Mouse (Mus musculus): Measurements from ENCODE around the gene Robo2. TPM values are rescaled to one million over a fixed set of nuclear protein-coding genes. Genes with fewer than 3 reads are reported as not detected.

The Robo2 gene
- polyA plus RNA-seq, 1 experiment from 2014 or later: 31.1 TPM

- DNase-seq (ENCODE audit: low spot score) (no peak), ATAC-seq (replicated peaks; ENCODE audit: insufficient number of reproducible peaks, low FRiP score, low TSS enrichment, low read depth) (no peak)
- Histone ChIP-seq H3K9ac (replicated peaks; ENCODE audit: low read length) (no peak overlapping the region), H3K4me3 (ENCODE audit: low read depth, low read length) (no peak overlapping the region), H3K4me1 (ENCODE audit: control insufficient read depth, insufficient read depth, low read length) (no peaks in the 10 kb centered on the region), H3K9me3 (replicated peaks; ENCODE audit: control insufficient read depth, low read length) (no peaks in the 10 kb centered on the region), H3K36me3 (replicated peaks; ENCODE audit: control insufficient read depth, insufficient read depth, low read depth, low read length) (no peaks in the 10 kb centered on the region), H3K4me2 (ENCODE audit: low read depth, low read length) (no peak overlapping the region), H3K27me3 (ENCODE audit: control insufficient read depth, insufficient read depth, low read length) (no peaks in the 10 kb centered on the region), H3K27ac (replicated peaks; ENCODE audit: low read depth, low read length) (no peak overlapping the region)
- WGBS: 79% methylated on average over 12 of the region's 12 CpGs
Measured at GRCm38 (mm10) chr16:74375342-74375940, 36.2 kb downstream of the Robo2 start.

GRCm38 (mm10) chr16:74374540-74374939, 37.1 kb downstream of the Robo2 start:
- Histone ChIP-seq H3K36me3 (replicated peaks; ENCODE audit: control insufficient read depth, insufficient read depth, low read depth, low read length) (no peaks in the 10 kb centered on the region), H3K4me3 (ENCODE audit: low read depth, low read length) (no peak overlapping the region), H3K4me2 (ENCODE audit: low read depth, low read length) (no peak overlapping the region), H3K9me3 (replicated peaks; ENCODE audit: control insufficient read depth, low read length) (no peaks in the 10 kb centered on the region), H3K27ac (replicated peaks; ENCODE audit: low read depth, low read length) (no peak overlapping the region), H3K9ac (replicated peaks; ENCODE audit: low read length) (no peak overlapping the region), H3K27me3 (ENCODE audit: control insufficient read depth, insufficient read depth, low read length) (no peaks in the 10 kb centered on the region), H3K4me1 (ENCODE audit: control insufficient read depth, insufficient read depth, low read length) (no peaks in the 10 kb centered on the region)
- no peak for ATAC-seq (replicated peaks; ENCODE audit: insufficient number of reproducible peaks, low FRiP score, low TSS enrichment, low read depth)
- no peak for DNase-seq (ENCODE audit: low spot score)
- WGBS: 89% methylated on average over 5 of the region's 5 CpGs

GRCm38 (mm10) chr16:74373407-74373806, 38.2 kb downstream of the Robo2 start:
- Histone ChIP-seq H3K9ac (replicated peaks; ENCODE audit: low read length) (no peak overlapping the region), H3K27me3 (ENCODE audit: control insufficient read depth, insufficient read depth, low read length) (no peaks in the 10 kb centered on the region), H3K4me1 (ENCODE audit: control insufficient read depth, insufficient read depth, low read length) (no peaks in the 10 kb centered on the region), H3K9me3 (replicated peaks; ENCODE audit: control insufficient read depth, low read length) (no peaks in the 10 kb centered on the region), H3K36me3 (replicated peaks; ENCODE audit: control insufficient read depth, insufficient read depth, low read depth, low read length) (no peaks in the 10 kb centered on the region), H3K4me3 (ENCODE audit: low read depth, low read length) (no peak overlapping the region), H3K4me2 (ENCODE audit: low read depth, low read length) (no peak overlapping the region), H3K27ac (replicated peaks; ENCODE audit: low read depth, low read length) (no peak overlapping the region)
- WGBS: 80% methylated on average over 3 of the region's 3 CpGs
- DNase-seq (ENCODE audit: low spot score) (no peak), ATAC-seq (replicated peaks; ENCODE audit: insufficient number of reproducible peaks, low FRiP score, low TSS enrichment, low read depth) (no peak)

- H3K4me3 ChIP-seq (ENCODE audit: low read depth, low read length): no peak overlapping the region
- no peak overlapping the region for H3K27ac ChIP-seq (replicated peaks; ENCODE audit: low read depth, low read length)
- DNase-seq (ENCODE audit: low spot score) (no peak), ATAC-seq (replicated peaks; ENCODE audit: insufficient number of reproducible peaks, low FRiP score, low TSS enrichment, low read depth) (no peak)
- H3K9me3 ChIP-seq (replicated peaks; ENCODE audit: control insufficient read depth, low read length): no peaks in the 10 kb centered on the region
- no peaks in the 10 kb centered on the region for H3K4me1 ChIP-seq (ENCODE audit: control insufficient read depth, insufficient read depth, low read length)
- no peak overlapping the region for H3K9ac ChIP-seq (replicated peaks; ENCODE audit: low read length)
- no peaks in the 10 kb centered on the region for H3K27me3 ChIP-seq (ENCODE audit: control insufficient read depth, insufficient read depth, low read length)
- H3K36me3 ChIP-seq (replicated peaks; ENCODE audit: control insufficient read depth, insufficient read depth, low read depth, low read length): no peaks in the 10 kb centered on the region
- WGBS: 78% methylated on average over 1 of the region's 1 CpGs
- H3K4me2 ChIP-seq (ENCODE audit: low read depth, low read length): no peak overlapping the region
Measured at GRCm38 (mm10) chr16:74372876-74373275, 38.7 kb downstream of the Robo2 start.

GRCm38 (mm10) chr16:74348437-74348836, 63.2 kb downstream of the Robo2 start:
- Histone ChIP-seq H3K36me3 (replicated peaks; ENCODE audit: control insufficient read depth, insufficient read depth, low read depth, low read length) (no peaks in the 10 kb centered on the region), H3K9ac (replicated peaks; ENCODE audit: low read length) (no peak overlapping the region), H3K27me3 (ENCODE audit: control insufficient read depth, insufficient read depth, low read length) (no peaks in the 10 kb centered on the region), H3K4me2 (ENCODE audit: low read depth, low read length) (no peak overlapping the region), H3K9me3 (replicated peaks; ENCODE audit: control insufficient read depth, low read length) (no peaks in the 10 kb centered on the region), H3K27ac (replicated peaks; ENCODE audit: low read depth, low read length) (no peak overlapping the region), H3K4me3 (ENCODE audit: low read depth, low read length) (no peak overlapping the region), H3K4me1 (ENCODE audit: control insufficient read depth, insufficient read depth, low read length) (no peaks in the 10 kb centered on the region)
- 55% methylated on average over 6 of the region's 6 CpGs for WGBS
- DNase-seq (ENCODE audit: low spot score): no peak
- peak; percentile 73 for ATAC-seq (replicated peaks; ENCODE audit: insufficient number of reproducible peaks, low FRiP score, low TSS enrichment, low read depth)

GRCm38 (mm10) chr16:74338969-74339630, 72.5 kb downstream of the Robo2 start:
- DNase-seq (ENCODE audit: low spot score): no peak

GRCm38 (mm10) chr16:74321666-74322371, 89.8 kb downstream of the Robo2 start:
- ATAC-seq (replicated peaks; ENCODE audit: insufficient number of reproducible peaks, low FRiP score, low TSS enrichment, low read depth): no peak
- Histone ChIP-seq H3K4me1 (ENCODE audit: control insufficient read depth, insufficient read depth, low read length) (no peaks in the 10 kb centered on the region), H3K9me3 (replicated peaks; ENCODE audit: control insufficient read depth, low read length) (no peaks in the 10 kb centered on the region), H3K4me3 (ENCODE audit: low read depth, low read length) (no peak overlapping the region), H3K27ac (replicated peaks; ENCODE audit: low read depth, low read length) (no peak overlapping the region), H3K9ac (replicated peaks; ENCODE audit: low read length) (no peak overlapping the region), H3K36me3 (replicated peaks; ENCODE audit: control insufficient read depth, insufficient read depth, low read depth, low read length) (no peaks in the 10 kb centered on the region), H3K27me3 (ENCODE audit: control insufficient read depth, insufficient read depth, low read length) (no peaks in the 10 kb centered on the region), H3K4me2 (ENCODE audit: low read depth, low read length) (no peak overlapping the region)
- DNase-seq (ENCODE audit: low spot score): no peak
- WGBS: 55% methylated on average over 9 of the region's 9 CpGs

More at GRCm38 (mm10) chr16:74338969-74339630, 72.5 kb downstream of the Robo2 start:
- H3K9ac ChIP-seq (replicated peaks; ENCODE audit: low read length): no peak overlapping the region
- H3K4me2 ChIP-seq (ENCODE audit: low read depth, low read length): no peak overlapping the region
- H3K9me3 ChIP-seq (replicated peaks; ENCODE audit: control insufficient read depth, low read length): no peaks in the 10 kb centered on the region
- H3K36me3 ChIP-seq (replicated peaks; ENCODE audit: control insufficient read depth, insufficient read depth, low read depth, low read length): no peaks in the 10 kb centered on the region
- no peaks in the 10 kb centered on the region for H3K4me1 ChIP-seq (ENCODE audit: control insufficient read depth, insufficient read depth, low read length)
- no peak overlapping the region for H3K27ac ChIP-seq (replicated peaks; ENCODE audit: low read depth, low read length)
- 0 out of 2 replicates have a peak, but pooled peaks have one; percentile 23 for ATAC-seq (replicated peaks; ENCODE audit: insufficient number of reproducible peaks, low FRiP score, low TSS enrichment, low read depth)
- WGBS: 68% methylated on average over 9 of the region's 9 CpGs
- no peak overlapping the region for H3K4me3 ChIP-seq (ENCODE audit: low read depth, low read length)
- no peaks in the 10 kb centered on the region for H3K27me3 ChIP-seq (ENCODE audit: control insufficient read depth, insufficient read depth, low read length)

- Histone ChIP-seq H3K4me3 (ENCODE audit: low read depth, low read length) (no peak overlapping the region), H3K9ac (replicated peaks; ENCODE audit: low read length) (no peak overlapping the region), H3K4me1 (ENCODE audit: control insufficient read depth, insufficient read depth, low read length) (no peaks in the 10 kb centered on the region), H3K4me2 (ENCODE audit: low read depth, low read length) (no peak overlapping the region), H3K27ac (replicated peaks; ENCODE audit: low read depth, low read length) (no peak overlapping the region), H3K36me3 (replicated peaks; ENCODE audit: control insufficient read depth, insufficient read depth, low read depth, low read length) (no peaks in the 10 kb centered on the region), H3K9me3 (replicated peaks; ENCODE audit: control insufficient read depth, low read length) (no peaks in the 10 kb centered on the region), H3K27me3 (ENCODE audit: control insufficient read depth, insufficient read depth, low read length) (no peaks in the 10 kb centered on the region)
- 65% methylated on average over 7 of the region's 7 CpGs for WGBS
- ATAC-seq (replicated peaks; ENCODE audit: insufficient number of reproducible peaks, low FRiP score, low TSS enrichment, low read depth) (no peak), DNase-seq (ENCODE audit: low spot score) (no peak)
Measured at GRCm38 (mm10) chr16:74316150-74316549, 95.5 kb downstream of the Robo2 start.
